Mouse (Mus musculus) heart, postnatal 0 days (tissue): ENCODE results near the gene Olfr543.

ENCODE experiments used
- CTCF ChIP-seq: IDR thresholded peaks from 2 replicates; pipeline ENCODE4 v1.5.1; 2016; ENCODE audit warnings: antibody characterized with exemption, control low read depth, low read depth
- EP300 ChIP-seq: IDR thresholded peaks from 2 replicates; pipeline ENCODE4 v1.6.1; 2016; ENCODE audit warnings: antibody characterized with exemption, low read depth

DNA sequence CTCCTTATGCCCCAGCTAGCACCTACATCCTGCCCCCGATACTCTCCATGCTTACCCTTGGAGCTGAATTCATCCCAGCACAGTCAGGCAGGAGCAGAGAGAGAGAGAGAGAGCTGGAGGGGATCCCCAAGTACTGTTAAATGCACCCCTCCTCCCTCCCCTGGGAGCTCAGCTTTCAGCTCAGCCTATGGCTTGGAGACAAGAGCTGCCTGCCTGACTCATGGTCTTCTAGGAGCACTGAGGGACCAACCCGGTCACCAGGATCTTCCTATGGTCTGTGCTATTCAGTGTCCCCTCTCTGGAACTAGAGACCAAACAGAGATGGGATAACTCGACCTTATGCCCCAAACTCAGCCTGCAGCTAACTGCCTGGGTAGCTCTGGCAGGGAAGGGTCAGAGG is 18.0 kb upstream of the Olfr543 start, which contains the start of gene Olfr545:
- TF ChIP-seq CTCF (no peak), EP300 (no peak)
